Mouse (Mus musculus): ENCODE data around the gene Wdhd1.

Wdhd1 gene

DNA sequence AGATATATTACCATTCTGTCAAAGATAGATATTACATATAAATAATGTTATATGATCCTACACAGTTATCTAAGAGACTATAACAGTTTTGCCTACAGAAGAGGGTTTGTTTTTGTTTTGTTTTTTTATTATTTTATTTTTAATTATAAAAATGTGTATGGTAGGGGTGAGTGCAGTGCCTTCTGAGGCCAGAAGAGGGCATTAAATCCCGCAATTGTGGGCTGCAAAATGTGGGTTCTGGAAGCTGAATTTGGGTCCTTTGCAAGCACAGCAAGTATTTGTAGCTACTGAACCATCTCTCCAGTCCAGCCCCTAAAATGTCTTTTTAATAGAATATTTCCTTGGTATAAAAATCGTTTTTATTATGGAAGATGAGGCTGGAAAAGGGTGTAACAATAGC lies 2.4 kb upstream of the Wdhd1 start:
- DNase-seq, result no peak

DNA sequence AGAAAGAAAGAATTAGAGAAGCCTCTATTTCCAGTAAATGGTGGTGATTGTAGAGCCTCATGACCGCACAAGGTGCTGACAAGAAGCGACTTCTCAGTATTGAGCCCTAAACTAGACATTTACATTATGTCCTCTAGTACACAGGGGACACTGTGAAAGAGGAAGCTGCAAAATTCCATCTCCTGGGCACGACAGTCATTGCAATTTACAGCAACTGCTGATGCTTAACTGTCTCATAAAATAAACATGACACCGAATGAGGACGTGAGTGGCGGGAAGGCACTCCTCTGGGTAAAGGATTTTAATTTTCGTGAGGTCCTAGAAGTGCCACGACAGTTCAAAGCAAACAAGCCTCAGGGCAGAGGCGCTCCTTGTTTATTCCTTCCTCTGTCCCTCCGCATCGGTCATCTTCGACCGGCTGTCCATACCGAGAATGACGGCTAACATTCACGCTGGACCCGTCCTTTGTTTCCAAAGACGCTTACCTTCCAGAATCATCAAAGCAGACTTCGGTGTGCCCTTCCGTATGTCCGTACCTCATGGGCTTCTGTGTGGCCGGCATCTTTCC lies 537 bp downstream of the Wdhd1 start:
- DNase-seq, result peak in 1 of 2 experiments; percentile 11

DNA sequence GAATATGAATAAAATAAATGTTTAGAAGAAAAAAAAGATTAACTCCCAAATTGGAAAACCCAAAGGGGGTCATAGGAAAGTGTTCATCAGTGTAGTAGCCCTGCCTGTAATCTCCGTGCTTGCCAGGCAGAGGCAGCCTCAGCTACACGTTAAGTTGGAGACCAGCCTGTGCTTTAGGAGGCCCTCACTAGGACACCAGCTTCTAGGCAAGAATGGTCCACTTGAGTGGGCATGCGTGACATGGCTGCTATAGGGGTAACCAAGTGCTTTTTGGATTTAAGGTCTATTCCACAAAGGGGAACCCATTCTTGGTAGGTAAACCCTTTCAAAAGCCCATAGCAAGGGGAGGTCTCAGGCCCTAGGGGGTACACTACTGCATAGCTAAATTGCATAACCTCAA lies 1.2 kb downstream of the Wdhd1 start:
- no peak for DNase-seq

DNA sequence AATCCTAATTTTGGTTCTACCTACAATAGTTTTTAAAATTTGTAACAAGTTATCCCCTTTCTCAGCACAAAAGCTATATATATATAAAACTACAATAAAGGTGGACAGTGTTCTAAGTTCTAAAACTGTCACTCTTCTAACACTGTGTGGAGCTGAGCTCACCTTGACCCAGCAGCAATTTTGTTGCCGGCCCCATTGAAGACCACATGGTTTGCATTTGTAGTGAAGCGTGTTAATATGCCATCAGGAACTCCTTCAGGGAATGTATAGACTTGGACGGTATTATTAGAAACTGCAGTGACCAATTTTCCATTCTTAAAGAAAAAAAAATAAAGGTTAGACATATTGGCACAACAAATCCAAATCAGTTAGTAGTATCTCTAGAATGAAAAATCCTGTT lies 2.9 kb downstream of the Wdhd1 start:
- DNase-seq, result no peak

DNA sequence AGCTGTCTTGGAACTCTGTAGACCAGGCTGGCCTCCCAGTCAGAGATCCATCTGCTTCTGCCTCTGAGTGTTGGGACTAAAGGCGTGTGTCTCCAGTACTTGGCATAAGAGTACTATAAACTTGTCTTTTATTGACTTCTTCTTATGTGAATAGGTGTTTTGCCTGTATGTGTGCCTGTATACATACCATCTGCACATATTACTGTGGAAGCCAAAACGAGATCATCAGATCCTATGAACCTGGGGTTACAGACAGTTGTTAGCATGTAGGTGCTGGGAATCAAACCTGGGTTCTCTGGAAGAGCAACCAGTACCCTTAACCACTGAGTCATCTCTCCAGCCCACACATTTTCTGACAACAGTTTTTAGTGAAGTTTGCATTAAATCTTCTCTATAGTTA lies 7.0 kb downstream of the Wdhd1 start:
- DNase-seq, result no peak

DNA sequence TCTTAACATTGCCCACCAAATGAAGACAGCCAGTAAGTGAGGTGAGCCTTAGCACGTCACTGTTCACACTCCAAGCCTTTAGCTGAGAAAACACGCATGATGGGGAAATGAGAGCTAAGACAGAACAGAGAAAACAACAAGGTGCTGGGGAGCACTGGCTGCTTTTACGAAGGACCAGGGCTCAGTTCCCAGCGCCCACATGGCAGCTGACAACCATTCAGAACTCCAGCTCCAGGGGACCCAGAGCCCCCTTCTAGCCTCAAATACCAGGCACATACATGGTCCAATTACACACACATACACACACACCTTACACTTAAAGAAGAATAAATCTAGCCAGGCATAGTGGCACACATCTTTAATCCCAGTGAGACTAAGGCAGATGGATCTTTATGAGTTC lies 7.6 kb downstream of the Wdhd1 start:
- no peak for DNase-seq

DNA sequence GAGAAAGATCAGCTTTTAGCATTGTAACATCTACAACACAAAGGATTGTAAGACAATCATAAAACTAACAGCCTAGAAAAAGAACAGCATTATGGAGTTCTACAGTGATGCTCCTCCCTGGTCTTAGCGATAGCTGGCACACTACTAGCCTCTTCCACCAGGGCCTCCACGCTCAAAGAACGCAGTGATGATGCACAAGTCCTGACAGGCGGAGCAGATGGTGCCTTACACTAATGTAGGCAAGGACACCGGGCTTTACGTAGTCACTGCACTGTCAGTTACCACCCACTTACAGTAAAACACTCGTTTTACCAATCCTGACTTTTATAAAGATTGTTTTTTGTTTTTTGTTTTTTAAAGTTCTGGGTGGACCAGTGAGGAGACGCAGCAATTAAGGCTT lies 10.8 kb downstream of the Wdhd1 start:
- DNase-seq, result no peak

DNA sequence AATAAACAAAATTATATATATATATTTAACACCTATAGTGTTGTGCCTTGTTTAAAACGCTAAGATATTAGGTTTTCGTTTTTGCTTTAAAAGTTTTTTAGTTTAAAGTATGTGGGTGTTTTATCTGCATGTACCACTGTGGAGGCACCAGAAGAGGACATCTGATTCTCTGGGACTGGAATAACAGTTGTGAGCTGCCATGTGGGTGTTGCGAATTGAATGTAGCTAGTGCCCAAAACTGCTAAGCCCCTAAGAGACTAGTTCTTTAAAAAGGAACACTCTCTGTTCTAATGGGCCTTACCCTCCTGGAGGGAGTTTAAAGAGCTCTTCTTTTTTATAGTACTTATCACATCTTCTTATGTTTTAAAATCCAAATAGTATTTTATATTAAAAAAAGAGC lies 11.8 kb downstream of the Wdhd1 start:
- no peak for DNase-seq

DNA sequence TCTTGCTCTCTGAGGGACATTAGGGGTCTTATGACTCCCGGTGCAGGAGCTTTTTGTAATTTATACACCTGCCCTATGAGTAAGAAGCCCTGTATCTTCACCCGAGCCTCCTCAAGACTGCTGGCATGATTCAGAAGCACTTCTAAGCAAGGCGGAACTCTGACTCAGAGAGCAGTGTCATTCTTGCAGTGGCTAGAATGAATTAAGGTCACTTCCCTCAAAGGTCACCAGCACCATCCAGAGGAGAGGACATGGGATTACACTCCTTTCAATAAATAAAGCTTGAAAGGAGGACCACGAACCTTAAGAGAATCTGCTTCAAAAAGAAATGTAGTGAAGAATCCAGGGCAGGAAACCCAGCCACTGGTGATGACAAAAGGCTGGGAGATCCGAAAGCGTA lies 26.8 kb downstream of the Wdhd1 start:
- DNase-seq, result no peak

DNA sequence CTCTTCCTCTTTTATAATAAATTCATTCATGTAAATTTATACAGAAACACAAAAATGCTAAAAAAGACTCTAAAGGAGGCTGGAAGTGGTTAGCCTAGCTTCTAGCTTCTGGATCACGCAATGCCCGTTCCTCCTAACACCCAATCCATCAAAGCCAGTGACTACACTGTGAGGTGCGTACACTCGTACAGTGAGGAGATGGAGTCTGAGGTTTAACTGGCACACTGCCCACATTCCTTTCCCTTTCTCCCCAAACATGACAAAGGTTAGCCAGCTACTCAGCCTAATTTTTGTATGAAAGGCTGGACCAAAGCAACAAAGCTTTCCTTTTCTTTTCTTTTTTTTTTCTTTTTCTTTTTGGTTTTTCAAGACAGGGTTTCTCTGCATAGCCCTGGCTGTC lies 33.9 kb downstream of the Wdhd1 start:
- no peak for DNase-seq

DNA sequence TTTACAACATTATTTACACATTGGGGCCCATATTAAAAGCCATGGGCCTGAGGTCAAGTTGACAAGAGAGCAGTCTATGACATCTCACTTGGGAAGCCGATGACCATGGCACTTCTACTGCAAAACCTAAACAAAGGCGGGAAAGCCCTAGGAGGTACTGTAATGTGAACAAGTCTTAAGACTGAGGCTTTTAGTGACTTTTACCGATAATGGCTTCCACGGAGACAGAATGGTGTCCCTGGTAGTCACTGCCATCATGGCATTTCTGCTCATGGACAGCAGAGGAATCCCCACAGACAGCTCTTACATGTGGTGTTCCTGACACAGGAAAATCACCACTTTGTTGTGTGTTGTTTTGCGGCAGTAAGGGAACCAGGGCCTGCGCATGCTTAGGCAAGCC lies 35.6 kb downstream of the Wdhd1 start:
- DNase-seq, result no peak

DNA sequence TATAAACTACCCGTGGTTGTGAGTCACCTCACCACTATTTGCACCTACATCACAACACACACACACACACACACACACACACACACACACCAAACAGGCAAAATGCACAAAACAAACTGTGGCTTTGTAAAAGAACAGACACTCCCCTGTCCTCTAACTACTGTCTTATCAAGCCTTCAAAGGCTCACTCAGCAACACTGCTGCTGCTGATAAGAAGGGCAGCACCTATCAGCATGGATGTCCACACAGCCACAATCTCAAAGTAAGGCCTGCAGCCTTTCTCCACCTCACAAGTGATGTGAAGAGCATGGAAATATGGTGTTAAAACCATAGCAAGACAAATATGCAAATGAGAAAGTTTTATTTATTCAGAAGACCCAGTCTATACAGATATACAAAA lies 36.1 kb downstream of the Wdhd1 start:
- no peak for DNase-seq

DNA sequence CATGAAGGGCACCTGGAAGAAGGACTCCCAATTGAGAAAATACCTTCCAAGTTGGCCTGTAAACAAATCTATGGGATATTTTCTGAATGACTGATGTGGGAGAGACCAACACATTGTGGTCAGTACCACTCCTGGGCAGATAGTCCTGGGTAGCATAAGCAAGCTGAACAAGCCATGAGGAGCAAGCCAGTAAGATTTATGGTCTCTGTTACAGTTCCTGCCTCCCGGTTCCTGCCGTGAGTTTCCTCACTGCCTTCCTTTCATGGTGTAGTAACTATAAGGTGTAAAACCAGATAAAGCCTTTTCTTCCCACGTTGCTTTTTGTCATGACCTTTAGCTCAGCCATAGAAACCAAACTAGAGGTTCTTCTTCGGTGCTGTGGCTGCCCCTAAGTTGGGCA lies 39.4 kb downstream of the Wdhd1 start:
- DNase-seq, result no peak

DNA sequence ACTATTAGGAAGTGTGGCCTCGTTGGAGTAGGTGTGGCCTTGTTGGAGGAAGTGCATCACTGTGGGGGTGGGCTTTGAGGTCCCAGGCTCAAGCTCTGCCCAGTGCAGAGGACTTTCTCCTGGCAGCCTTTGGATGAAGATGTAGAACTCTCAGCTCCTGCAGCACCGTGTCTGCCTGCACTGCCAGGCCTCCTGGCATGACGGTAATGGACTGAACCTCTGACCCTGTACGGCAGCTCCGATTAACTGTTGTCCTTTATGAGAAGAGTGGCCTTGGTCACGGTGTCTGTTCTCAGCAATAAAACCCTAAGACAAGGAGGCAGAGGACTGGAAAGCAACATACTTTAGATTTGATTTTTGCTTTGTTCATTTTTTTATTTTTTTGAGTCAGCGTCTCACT lies 40.2 kb downstream of the Wdhd1 start:
- no peak for DNase-seq

DNA sequence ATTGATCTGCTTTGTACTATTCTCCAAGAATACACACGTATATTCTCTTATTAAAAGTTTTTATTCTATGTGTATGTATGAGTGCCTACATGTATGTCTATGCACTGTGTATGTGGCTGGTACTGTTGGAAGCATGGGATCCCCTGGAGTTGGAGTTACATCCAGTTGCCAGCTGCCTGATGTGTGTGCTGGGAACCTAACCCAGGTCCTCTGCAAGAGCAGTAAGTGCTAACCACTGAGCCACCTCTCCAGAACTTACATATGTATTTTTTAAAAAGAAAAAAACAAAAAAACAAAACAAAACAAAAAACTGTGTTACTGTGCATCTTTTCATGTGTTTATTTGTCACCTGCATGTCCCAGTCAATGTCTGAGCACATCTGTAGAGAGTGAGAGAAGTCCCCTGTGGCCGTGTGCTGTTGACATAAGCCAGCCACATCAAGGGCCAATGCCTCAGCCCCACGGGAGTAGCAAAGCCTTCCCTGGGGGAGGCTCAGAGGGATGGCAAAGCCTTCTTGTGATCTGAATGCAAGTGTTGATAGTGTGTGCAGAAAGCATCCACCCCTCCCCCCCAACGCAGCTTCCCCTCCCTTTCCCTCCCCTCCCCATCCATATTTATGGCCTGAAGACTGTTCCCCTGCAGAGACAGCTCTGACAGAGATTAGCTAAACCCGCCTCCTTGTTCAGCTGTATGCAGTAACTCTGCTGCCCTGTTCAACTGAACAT lies 42.0 kb downstream of the Wdhd1 start:
- no peak for DNase-seq

DNA sequence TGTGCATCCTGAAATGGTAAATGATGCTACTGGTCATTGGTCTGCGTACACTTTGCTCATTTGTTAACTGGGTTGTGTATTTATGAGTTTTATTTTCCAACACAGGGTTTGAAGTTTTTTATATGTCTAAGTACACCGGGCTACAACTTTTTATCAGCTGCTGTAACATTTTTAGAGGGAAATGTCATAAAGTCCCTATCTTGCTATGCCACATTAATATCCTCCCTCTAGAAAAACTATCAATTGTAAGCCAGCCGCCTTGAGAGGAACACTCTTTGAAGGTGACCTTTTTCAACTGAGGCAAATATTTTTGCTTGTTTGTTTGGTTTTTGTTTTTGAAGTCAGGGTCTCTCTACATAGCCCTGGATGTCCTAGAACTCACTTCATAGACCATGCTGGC lies 42.6 kb downstream of the Wdhd1 start:
- no peak for DNase-seq

DNA sequence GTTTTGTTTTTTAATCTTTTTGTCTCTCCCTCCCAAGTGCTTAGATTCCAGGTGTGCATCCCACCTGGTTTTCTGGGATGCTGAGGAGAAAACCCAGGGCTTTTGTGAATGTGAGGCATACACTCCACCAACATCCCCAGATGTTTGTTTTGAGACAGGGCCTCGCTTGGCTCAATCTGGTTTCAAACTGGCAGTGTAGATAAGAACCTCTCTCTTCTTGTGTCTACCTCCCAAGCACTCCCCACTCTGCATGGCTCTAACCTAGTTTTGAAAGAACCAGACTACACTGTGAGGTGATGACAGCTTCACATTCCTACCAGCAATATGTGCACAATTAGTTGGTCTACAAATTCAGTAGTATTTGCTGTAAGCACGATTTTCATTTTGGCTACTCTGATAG lies 43.1 kb downstream of the Wdhd1 start:
- no peak for DNase-seq

DNA sequence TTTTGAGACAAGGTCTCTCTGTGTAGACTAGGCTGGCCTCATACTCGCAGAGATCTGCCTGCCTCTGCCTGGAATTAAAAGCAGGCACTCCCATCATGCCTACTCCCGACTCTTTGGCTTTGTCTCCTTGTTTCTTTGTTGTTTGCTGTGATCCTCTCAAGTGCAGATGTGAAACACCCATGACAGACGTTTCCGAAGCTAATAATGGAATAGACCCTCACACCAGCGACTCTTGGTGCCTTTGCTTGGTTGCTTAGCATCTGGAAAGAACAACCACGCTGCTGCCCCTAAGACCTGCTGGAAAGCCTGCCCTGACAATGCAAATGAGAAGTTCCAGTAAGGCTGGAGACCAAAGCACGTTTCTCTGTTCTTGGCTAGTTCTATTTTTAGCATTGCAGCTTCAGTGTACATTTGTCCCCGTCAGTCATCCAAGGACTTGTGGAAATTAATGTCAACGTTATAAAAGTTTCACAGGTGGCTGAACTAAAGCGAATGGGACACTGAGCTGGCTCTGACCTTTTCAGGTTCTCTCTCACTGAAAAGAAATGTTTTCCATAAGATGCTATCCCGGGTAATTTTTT lies 46.8 kb downstream of the Wdhd1 start:
- no peak for DNase-seq

DNA sequence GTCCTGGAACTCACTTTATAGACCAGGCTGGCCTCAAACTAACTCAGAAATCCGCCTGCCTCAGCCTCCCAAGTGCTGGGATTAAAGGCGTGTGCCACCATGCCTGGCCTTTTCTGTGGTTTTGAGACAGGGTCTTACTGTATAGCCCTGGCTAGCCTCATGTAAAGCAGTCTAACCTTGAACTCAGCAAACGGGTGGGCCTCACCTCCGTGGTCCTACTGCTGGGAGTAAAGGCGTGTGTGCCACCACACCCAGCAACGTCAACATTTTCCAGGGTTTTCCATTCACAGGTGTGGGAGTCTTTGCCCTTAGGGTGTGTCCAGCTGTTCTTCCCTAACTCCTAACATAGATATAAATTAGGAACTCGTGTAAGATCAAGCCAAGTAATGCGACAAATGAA lies 50.7 kb downstream of the Wdhd1 start:
- no peak for DNase-seq

DNA sequence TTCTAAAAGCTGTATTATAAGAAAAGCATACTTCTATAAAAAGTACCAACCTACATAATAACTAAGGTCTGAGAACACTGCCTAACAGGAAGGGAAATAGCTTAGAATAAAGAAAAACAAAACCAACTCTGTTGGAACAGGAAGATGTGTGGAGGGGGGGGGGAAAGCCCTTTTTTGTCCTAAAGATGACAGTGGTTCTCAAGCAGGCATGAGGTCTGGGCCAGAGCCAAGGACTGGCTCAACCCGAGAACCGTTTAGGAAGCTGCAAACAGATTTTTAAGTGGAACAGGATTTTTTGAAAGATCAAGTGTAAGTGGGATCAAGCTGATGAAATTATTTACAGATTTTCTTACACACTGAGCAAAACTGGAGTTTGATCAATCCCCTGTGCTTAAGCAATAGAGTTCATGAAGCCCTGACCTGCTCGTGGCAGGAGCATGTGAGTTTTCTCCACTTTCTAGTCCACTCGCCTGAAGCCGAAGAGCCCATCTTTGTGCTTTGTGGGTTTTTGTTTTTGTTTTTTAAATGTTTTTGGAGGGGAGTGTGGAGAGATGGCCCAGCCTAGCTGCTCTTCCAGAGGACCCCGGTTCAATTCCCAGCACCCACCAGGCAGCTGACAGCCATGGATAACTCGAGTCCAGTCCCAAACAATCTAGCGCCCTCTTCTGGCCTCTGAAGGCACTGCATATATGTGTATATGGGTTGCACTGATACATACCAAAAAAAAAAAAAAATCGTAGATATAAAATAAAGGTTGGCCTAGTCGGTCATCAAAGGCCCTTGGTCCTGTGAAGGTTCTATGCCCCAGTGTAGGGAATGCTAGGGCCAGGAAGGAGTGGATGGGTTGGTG lies 52.0 kb downstream of the Wdhd1 start:
- peak in 1 of 2 experiments; percentile 11 for DNase-seq

DNA sequence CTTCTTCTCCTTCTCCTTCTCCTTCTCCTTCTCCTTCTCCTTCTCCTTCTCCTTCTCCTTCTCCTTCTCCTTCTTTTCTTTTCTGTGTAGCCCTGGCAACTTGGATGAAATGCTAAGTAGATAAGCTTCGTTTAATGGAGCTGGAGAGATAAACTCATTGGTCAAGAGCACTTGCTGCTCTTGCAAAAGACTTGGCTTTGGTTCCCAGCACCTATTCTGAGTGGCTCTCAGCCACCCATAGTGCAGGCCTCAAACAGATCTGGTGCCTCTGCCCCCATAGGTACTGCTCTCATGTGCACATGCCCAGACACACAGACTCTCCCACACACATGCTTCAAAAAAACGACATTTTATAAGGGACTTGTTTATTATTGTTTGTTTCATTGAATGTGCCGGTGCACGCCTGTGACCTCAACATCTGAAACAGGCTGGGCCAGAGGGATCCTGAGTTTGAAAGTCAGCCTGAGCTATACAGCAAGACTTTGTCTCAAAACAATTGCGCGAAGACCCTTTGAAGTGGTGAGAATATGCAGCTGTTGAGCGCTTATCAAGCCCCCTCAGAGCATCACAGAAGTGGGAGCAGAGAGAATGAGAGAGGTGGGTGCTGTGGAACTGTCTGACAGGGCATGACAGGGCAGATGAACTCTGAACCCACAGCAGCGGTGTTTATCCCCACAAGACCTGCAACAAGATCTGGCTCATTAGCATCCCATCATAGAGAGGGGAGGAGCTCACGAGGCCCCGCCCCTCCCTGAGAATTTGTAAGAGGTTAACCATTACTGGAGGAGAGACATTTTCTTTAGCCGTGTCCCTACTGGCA lies 53.8 kb downstream of the Wdhd1 start:
- no peak for DNase-seq

DNA sequence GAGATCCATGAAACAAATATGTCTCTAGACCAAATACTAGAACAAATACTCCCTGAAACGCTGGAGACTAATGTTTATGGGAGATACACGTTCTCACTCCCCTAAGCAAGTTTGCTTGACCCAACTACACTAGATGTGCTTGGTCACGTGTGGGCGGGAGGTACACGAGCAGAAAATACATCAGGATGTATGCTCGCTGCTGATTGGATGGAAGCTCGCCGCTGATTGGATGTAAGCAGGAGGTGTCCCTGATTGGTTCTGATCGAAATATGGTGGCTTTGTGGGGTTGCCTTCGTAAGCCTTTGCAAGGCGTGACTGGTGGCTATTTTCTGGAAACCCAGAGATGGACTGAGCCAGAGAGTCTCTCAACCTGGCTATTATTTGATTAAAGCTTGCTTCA lies 55.1 kb downstream of the Wdhd1 start:
- no peak for DNase-seq

Data from spleen, adult 18-20 months (tissue).